Mouse (Mus musculus): Measurements from ENCODE around the gene Rbp2. TPM values are rescaled to one million over a fixed set of nuclear protein-coding genes. Genes with fewer than 3 reads are reported as not detected.

The Rbp2 gene
- total and polyA plus RNA-seq, 2 experiments from 2014 or later = not detected

DNA sequence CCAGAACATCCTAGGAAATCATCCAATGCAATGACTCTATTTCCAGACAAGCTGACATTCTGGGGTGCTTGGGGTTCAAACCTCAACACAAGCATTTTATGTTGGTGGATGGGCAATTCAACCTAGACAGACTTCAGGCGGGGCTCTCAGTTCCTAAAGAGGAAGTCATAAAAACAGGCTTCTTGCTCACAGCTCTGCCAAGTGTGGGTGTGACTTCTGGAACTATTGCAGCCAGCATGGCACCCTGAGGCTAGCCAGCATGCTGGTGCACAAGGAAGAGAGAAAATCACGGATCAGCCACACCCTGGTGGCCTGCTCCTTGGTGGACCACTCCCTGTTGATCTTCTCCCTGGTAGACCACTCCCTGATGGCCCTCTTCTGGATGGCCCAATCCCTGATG, 45.1 kb downstream of the Rbp2 start:
- WGBS = 33% methylated on average over 2 of the region's 2 CpGs
- no peak overlapping the region for H3K4me2 ChIP-seq (ENCODE audit: low read depth, low read length)
- no peaks in the 10 kb centered on the region for H3K4me1 ChIP-seq (ENCODE audit: control insufficient read depth, insufficient read depth)

DNA sequence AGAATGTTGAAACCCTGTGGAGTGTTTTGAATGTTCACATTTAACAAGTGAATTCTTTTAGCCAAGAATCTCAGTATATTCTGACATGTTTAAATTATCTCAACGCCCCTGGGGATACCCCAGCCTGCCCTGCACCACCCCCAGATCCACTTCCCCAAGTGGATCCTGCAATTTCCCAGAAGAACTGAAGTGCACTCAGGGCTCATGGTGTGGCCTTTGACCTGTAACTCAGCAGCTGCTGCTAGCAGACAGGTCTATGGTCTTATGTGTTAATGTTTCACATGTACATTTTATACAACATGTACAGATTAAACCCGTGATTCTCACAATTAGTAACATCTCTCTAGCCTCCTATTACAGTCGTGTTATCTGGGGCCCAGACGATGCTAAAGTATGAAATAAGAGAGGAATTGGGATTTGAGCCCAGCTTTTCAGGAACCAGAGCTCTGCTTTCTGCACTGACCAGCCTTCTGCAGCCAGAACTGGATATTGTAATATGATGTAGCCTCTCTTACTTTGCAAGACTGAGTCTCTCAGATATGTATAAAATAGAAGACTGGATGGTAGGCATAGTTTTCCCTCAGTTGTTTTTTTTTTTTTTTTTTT, 48.9 kb downstream of the Rbp2 start:
- no peaks in the 10 kb centered on the region for H3K36me3 ChIP-seq (replicated peaks; ENCODE audit: control insufficient read depth, insufficient read depth, low read length)
- H3K4me3 ChIP-seq (ENCODE audit: low read depth, low read length) = no peak overlapping the region
- ATAC-seq (ENCODE audit: insufficient read depth, low read depth) (no peak), DNase-seq (ENCODE audit: low spot score) (no peak)
- H3K27me3 ChIP-seq (ENCODE audit: control insufficient read depth, insufficient read depth, low read length) = no peaks in the 10 kb centered on the region
- no peak overlapping the region for H3K4me2 ChIP-seq (ENCODE audit: low read depth, low read length)
- 66% methylated on average over 4 of the region's 4 CpGs for WGBS
- no peak overlapping the region for H3K9ac ChIP-seq (replicated peaks; ENCODE audit: low read depth, low read length)
- H3K4me1 ChIP-seq (ENCODE audit: control insufficient read depth, insufficient read depth) = no peaks in the 10 kb centered on the region
- no peak overlapping the region for H3K27ac ChIP-seq (ENCODE audit: low read depth)
- TF ChIP-seq CTCF (IDR thresholded peaks at IDR 0.05; ENCODE audit: low read depth) (no peak), EP300 (IDR thresholded peaks at IDR 0.05; ENCODE audit: low read depth) (no peak)
- peaks cover 4% of the 10 kb centered on the region; the same call in 1 of the 2 replicates for H3K9me3 ChIP-seq (replicated peaks; ENCODE audit: control insufficient read depth, low read length)

More for the DNA sequence above, 45.1 kb downstream of the Rbp2 start:
- Histone ChIP-seq H3K27ac (ENCODE audit: low read depth) (no peak overlapping the region), H3K27me3 (ENCODE audit: control insufficient read depth, insufficient read depth, low read length) (no peaks in the 10 kb centered on the region), H3K9me3 (replicated peaks; ENCODE audit: control insufficient read depth, low read length) (peaks cover 4% of the 10 kb centered on the region; the same call in 1 of the 2 replicates), H3K36me3 (replicated peaks; ENCODE audit: control insufficient read depth, insufficient read depth, low read length) (no peaks in the 10 kb centered on the region), H3K4me3 (ENCODE audit: low read depth, low read length) (no peak overlapping the region), H3K9ac (replicated peaks; ENCODE audit: low read depth, low read length) (no peak overlapping the region)
- ATAC-seq (ENCODE audit: insufficient read depth, low read depth) = no peak
- no peak for DNase-seq (ENCODE audit: low spot score)
- TF ChIP-seq CTCF (IDR thresholded peaks at IDR 0.05; ENCODE audit: low read depth) (no peak), EP300 (IDR thresholded peaks at IDR 0.05; ENCODE audit: low read depth) (no peak)

DNA sequence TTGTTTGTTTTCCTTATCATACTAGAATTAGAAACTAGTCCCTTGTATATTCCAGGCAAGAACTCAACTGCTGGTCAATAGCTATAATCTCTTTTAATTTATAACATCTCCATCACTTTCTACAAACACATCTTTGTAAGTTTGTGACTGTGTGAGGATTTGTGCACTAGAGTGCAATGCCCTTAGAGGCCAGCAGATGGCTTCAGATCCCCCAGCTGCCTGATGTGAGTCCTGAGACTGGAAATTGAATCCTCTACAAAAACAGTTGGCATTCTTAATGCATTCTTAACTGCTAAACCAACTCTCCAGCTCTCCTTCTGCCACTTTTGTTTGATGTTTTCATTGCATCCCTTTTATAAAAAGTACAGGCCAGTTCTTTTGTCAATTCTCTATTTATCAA, 49.8 kb downstream of the Rbp2 start:
- TF ChIP-seq CTCF (IDR thresholded peaks at IDR 0.05; ENCODE audit: low read depth) = peak; percentile 24; the same call in 1 of the 2 replicates
- TF ChIP-seq EP300 (IDR thresholded peaks at IDR 0.05; ENCODE audit: low read depth) = no peak
- Histone ChIP-seq H3K9me3 (replicated peaks; ENCODE audit: control insufficient read depth, low read length) (peaks cover 4% of the 10 kb centered on the region; the same call in 1 of the 2 replicates), H3K9ac (replicated peaks; ENCODE audit: low read depth, low read length) (no peak overlapping the region), H3K27ac (ENCODE audit: low read depth) (no peak overlapping the region), H3K4me3 (ENCODE audit: low read depth, low read length) (no peak overlapping the region), H3K4me1 (ENCODE audit: control insufficient read depth, insufficient read depth) (no peaks in the 10 kb centered on the region), H3K36me3 (replicated peaks; ENCODE audit: control insufficient read depth, insufficient read depth, low read length) (no peaks in the 10 kb centered on the region), H3K27me3 (ENCODE audit: control insufficient read depth, insufficient read depth, low read length) (no peaks in the 10 kb centered on the region), H3K4me2 (ENCODE audit: low read depth, low read length) (no peak overlapping the region)
- DNase-seq (ENCODE audit: low spot score) = no peak
- no peak for ATAC-seq (ENCODE audit: insufficient read depth, low read depth)

DNA sequence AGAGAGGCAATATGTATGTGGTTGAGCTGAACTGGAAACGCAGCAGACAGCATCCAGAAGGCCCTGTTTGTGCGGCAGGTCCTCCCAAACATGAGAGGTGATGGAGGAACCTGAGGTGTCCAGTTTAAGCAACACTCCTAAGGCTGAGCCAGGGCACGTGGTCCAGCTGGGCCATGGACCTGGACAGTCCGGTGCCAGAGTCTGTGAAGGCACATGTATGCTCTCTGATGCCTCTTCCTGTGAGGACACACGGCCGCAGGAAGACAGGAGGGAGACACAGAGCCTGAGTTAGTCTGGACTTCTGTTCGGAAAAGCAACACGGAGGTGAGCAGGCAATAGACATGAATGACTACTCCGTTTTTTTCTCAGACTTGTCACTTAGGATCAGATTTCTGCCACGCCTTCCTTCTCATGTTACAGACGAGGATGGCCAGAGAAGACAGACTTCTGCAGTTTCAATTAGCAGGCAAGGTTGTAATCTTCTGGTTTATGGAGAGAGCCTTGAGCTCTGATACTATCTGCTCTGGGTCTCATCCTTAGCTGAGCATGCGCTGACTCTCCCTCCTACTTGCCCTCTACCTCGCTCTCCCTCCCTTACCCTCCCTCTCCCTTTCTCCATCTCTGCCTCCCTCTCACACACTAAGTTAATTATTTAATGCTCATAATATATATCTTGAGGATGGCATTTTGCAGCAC, 52.2 kb downstream of the Rbp2 start:
- TF ChIP-seq EP300 (IDR thresholded peaks at IDR 0.05; ENCODE audit: low read depth) (no peak), CTCF (IDR thresholded peaks at IDR 0.05; ENCODE audit: low read depth) (no peak)
- ATAC-seq (ENCODE audit: insufficient read depth, low read depth) = no peak
- Histone ChIP-seq H3K9me3 (replicated peaks; ENCODE audit: control insufficient read depth, low read length) (peaks cover 4% of the 10 kb centered on the region; the same call in 1 of the 2 replicates), H3K4me2 (ENCODE audit: low read depth, low read length) (peak overlapping the region; percentile 8; the same call in 1 of the 2 replicates), H3K27ac (ENCODE audit: low read depth) (no peak overlapping the region), H3K4me1 (ENCODE audit: control insufficient read depth, insufficient read depth) (no peaks in the 10 kb centered on the region), H3K9ac (replicated peaks; ENCODE audit: low read depth, low read length) (no peak overlapping the region), H3K4me3 (ENCODE audit: low read depth, low read length) (no peak overlapping the region), H3K36me3 (replicated peaks; ENCODE audit: control insufficient read depth, insufficient read depth, low read length) (no peaks in the 10 kb centered on the region), H3K27me3 (ENCODE audit: control insufficient read depth, insufficient read depth, low read length) (no peaks in the 10 kb centered on the region)
- 37% methylated on average over 13 of the region's 13 CpGs for WGBS
- DNase-seq (ENCODE audit: low spot score) = no peak

DNA sequence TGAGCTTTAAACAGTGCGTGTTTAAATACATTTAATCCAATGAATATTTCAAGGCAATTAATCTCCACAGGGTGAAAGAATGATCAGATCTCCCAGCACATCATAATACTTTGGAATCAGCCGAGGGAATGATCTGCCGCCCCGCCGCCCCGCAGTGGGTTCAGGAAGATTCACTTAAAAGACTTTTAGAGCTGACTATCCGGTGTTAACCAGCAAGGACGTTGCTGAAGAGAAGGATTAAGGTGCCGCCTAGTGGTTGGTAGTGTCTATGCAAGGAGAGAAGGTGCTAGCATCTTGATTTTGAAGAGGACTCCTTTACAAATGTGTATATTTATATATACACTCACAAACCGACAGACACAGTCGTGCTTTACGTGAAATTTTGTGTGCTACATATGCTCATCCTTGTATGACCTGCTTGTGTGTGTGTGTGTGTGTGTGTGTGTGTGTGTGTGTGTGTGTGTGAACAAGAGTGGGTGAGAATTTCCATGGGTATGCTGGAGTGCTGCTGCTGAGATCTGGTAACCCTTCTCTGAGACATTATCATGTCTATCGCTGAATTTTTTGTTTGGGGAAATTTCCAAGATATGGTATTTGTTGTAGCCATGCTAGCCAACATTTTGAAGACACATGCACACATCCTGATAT, 52.9 kb downstream of the Rbp2 start:
- H3K36me3 ChIP-seq (replicated peaks; ENCODE audit: control insufficient read depth, insufficient read depth, low read length) = no peaks in the 10 kb centered on the region
- no peaks in the 10 kb centered on the region for H3K4me1 ChIP-seq (ENCODE audit: control insufficient read depth, insufficient read depth)
- H3K27me3 ChIP-seq (ENCODE audit: control insufficient read depth, insufficient read depth, low read length) = no peaks in the 10 kb centered on the region
- 6% methylated on average over 13 of the region's 13 CpGs for WGBS
- TF ChIP-seq EP300 (IDR thresholded peaks at IDR 0.05; ENCODE audit: low read depth) (no peak), CTCF (IDR thresholded peaks at IDR 0.05; ENCODE audit: low read depth) (peak; percentile 89)
- peak; percentile 78 for DNase-seq (ENCODE audit: low spot score)
- no peak overlapping the region for H3K27ac ChIP-seq (ENCODE audit: low read depth)
- peak overlapping the region; percentile 8; the same call in 1 of the 2 replicates for H3K4me2 ChIP-seq (ENCODE audit: low read depth, low read length)
- ATAC-seq (ENCODE audit: insufficient read depth, low read depth) = no peak; the same call in 1 of the 2 replicates
- peaks cover 4% of the 10 kb centered on the region; the same call in 1 of the 2 replicates for H3K9me3 ChIP-seq (replicated peaks; ENCODE audit: control insufficient read depth, low read length)
- H3K4me3 ChIP-seq (ENCODE audit: low read depth, low read length) = no peak overlapping the region
- H3K9ac ChIP-seq (replicated peaks; ENCODE audit: low read depth, low read length) = no peak overlapping the region

Measured in heart, postnatal 0 days (tissue).